Mouse (Mus musculus) spleen, postnatal 10 days (tissue): ENCODE results near the gene Ldha.
"Not testable (repeated sequence)": the region's sequence is repeated elsewhere in the genome, so short reads cannot be mapped to it uniquely, and the experiment has no call there.

Experiments used
- DNase-seq, 2 experiments: peaks; one replicate each; pipeline ENCODE4 v3.0.0; 2021 to 2022; ENCODE audit warnings: low spot score in 2 of 2

Gene Ldha

DNA sequence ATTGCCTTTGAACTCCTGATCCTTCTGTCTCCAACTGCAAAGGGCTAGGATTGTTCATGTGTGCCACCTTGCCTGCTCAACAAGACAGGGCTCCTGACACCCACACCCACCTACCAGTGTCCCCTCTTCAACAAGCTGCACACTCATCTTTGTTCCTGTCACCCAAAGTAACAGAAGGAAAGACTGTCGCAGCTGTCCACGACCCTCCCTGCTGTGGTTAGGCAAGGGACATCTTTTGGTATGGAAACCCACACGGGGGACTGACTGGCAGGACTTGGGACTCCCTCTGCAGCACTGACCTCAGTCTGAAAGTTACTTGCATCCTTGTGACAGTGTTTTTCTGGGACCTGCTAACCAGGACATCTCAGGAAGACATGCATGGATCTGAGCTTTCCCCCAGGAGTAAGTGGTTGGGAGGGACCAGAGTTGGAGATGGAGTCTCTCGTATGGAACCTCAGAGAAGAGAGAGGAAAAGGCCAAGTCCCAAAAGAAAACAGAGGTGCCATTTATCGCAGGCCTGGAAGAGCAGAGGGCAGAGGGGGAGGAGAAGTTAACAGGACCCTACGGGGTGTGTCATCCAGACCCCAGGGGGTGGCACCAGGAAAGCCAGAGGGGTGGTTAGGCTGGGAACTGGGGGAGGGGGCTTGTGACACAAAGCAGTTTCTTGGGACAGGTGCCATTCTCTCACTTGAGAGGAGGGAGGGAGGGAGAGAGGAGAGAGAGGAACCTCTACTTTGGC, at the start of gene Ldha:
Ldha (plus strand) TSS at position 689 of the 739 bp plus-strand sequence.
- DNase-seq: no peak

DNA sequence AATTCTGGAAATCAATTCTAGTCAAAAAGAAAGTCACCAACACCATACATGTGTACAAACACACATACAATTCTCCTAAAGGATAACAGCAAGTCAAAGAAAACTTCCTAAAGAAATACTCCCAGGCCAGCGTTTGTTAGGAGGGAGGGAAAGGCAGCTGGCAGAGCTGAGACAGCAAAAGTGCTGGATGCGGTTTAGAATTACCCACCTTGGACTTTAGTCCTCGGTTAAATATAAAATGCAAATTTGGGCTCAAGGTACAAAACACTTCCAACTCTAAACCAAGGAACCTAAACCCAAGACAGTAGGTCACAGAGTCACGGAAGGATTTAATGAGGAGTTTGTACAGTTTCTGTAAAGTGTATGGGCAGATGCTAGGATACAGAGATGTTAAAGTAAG, 47.4 kb upstream of the Ldha start:
- no peak for DNase-seq

DNA sequence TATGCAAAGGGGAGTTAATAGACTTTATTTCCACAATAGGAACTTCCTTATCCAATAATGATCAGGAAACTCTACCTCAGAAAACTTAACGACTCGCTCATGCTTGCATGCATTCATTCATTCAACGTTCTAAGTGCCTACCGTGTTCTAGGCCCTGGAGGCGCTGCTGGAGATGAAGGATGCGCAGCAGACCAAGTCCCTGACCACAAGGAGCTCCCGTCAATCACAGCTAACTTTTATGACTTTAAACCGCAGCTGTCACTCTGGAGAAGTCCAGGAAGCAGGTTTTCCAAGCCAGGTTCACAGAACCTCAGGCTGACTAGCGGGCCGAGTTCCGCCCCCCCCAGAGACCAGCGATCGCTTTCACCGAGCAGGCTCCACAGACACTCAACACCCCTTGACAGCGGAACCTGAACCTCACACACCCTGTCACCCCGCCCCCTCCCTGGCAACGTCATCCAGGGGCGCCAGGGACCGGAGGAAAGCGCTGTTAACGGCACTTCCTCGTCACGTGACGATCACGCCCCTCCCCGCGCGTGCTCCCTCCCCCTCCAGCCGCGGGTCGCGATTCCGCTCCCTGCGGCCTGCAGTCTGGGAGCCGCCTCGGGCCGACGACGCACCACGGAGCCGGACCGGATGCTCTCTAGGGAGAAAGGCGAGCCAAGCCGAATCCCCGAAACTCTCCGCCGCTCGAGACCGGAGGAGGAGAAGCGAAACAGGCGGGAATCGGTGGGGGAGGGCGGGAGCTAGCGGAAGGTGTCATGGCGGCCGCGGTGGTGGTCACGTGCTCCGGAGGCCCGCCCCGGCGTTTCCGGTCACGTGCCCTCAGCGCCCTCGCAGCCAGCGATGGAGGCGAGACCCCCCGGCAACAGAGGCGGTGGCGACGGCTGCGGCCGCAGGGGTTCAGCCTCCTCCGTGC, 45.7 kb upstream of the Ldha start, which contains the start of the genes Hps5 and Gtf2h1:
Hps5 (minus strand) TSS at position 778 of the 919 bp plus-strand sequence.
Gtf2h1 (plus strand) TSS at position 817 of the 919 bp plus-strand sequence.
- DNase-seq: peak; percentile 94 to 99

DNA sequence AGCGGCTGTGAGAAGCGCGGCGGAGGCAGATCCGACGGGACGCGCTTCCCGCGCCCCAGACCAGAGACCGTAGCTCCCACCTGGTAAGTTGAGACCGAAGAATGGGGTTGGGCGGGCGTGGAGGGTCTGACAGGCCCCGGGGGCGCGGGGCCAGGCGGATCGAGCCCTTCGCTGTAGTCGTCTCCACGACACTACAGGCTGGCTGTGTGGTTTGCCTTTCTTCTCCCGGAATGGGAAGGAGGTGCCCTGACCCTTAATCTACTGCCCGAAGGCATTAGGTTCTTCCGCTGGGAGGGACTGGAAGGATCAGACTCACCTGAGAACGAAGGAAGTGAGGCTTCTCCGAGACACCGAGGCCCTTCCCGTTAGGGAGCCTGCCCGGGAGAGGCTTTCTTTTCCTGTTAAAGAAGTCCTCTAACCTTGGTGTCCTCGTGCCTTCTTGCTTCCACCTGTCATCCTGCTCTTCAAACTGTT, 45.0 kb upstream of the Ldha start:
- no peak for DNase-seq

DNA sequence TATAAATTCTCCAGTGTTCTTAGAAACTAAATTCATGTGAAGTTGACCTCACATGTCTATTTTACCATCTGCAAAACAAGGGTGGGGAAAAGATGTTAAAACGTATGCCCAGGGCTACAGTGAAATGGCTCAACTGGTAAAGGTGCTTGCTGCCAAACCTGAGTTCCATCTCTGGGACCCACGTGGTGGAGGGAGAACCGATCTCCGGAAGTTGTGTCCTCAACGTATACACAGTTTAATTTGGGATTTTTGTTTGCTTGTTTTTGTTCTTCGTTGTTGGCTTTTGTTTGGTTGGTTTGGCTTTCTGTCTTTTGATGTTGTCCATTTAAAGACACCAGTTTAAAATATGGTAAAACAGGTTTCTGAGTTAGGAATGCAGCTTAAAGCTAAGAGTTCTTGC, 44.5 kb upstream of the Ldha start:
- DNase-seq: no peak

DNA sequence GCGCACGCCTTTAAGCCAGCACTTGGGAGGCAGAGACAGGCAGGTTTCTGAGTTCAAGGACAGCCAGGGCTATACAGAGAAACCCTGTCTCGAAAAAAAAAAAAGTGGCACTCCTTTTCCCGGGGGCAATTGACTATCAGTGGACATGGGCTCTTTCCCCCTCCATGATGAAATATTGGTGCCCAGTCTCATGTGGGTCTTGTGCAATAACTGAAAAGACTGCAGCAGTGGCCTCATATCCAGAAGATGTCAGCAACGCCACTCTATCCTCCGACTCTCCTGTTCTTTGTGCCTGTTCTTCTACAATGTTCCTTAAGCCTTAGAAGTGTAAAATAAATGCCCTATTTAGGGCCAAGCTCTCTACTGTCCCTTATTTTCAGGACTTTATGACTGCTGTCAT, 30.9 kb upstream of the Ldha start:
- DNase-seq: no peak

DNA sequence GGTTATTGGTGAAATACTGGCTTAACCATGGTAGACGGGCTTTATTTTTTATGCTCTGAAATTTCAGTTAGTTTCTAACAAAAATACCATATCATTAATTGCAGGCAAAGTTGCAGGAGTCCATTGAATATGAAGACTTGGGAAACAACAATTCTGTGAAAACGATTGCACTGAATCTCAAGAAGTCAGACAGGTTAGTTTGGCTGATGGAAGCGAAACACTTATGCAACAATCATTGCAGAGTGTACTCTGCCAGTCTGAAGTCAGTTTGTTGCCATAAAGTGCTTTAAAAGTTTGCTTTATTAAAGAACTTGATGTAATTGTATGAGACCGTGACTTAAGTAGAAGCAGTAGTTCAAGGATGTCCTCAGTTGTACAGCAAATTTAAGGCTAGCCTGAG, 27.3 kb upstream of the Ldha start:
- DNase-seq: no peak

DNA sequence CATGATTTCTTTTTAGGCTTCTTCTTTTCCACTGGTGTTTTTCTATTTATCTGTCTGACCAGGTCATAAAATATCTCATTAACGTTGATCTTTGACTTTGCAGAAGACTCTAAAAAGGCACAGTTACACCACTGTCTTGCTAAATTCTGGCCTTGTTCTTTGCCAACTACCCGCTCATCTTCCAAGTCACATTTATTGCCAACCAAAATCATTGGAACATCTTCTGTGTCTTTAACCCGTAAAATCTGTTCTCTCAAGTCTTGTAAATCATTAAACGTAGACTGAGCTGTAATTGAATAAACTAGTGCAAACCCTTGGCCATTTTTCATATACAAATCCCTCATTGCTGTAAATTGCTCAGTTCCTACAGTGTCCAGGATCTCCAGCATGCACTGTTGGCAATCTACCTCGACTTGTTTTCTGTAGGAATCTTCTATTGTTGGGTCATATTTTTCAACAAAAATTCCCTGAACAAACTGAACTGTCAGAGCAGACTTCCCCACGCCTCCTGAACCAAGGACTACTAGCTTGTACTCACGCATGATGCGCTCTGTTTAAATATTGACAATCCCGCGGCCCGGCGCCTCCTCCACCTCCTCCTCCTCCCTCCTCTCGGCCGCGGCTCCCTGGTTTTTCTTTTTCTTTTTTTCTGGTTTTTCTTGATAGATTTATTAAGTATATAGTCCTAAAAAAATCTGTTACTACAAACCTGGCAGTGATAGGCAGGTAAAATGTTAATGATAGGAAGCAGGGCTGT, 20.2 kb upstream of the Ldha start:
- DNase-seq: not testable (repeated sequence)

DNA sequence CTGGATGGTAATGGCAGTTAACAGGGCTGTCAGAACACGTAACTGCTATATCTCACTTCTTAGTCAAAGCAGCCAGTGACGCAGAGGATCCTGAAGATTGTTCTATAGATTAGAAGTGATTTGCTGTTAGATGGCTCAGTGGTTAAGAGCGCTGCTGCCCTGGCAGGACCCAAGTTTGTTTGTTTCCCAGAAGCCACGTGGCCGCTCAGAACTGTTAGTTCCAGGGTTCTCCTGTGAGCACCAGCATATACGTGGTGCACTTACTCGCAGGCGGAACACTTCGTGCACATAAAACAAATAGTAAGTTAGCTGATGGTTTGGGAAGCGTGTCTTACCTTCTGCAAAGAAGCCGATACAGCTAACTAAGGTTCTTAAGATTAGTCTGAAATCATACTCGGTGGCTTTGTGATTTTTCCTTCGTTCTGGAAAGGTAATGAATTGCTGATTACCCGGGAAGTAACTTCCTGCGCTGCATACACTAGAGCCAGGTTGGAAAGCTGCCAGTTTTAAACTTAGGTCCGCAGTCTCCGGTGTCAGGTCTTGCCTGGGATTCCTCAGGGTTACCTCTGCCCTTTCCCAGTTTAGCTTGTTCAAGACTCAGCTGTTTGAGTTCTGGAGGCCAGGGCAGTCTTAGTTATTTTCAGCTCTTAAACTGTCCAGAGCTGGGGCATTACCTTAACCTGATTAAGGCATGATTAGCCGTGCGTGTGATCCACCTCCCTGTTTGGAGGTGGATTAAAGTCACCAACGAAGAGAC, 14.1 kb upstream of the Ldha start:
- DNase-seq: no peak

DNA sequence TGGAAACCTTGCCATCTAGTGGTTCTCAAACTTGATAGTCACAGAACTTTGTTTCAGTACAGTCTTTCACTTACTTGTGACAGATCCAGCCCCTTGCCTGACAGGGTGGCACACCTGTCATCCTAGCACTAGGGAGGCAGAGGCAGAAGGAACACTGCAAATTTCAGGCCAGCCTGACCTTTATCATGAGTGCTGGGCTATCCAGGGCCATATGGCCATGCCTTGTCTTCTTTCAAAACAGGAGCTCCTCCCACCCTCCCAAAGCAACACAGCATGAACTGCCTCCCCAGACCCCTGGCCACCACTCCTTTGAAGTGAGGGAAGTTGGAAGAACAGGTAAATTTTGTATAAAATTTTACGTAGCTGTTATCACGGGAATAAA, 13.5 kb upstream of the Ldha start:
- DNase-seq: no peak

DNA sequence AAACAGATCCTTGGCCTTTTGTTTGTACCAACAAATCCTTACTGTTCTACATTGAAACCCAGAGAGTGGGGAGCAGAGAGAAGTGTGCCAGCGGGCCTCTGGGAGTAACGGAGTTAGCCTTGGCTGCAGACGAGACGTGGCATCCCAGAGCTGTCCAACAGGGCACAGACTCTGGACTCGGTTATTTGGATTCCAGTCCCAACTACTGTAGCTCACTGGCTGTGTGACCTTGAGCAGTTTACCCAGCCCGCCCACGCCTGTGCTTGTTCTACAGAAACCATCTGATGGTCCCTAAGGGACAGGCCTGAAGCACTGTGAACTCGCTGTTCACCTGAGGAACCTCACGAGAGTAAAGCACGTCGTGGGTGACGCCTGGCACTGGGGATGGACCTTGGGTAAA, 11.4 kb upstream of the Ldha start:
- no peak for DNase-seq

DNA sequence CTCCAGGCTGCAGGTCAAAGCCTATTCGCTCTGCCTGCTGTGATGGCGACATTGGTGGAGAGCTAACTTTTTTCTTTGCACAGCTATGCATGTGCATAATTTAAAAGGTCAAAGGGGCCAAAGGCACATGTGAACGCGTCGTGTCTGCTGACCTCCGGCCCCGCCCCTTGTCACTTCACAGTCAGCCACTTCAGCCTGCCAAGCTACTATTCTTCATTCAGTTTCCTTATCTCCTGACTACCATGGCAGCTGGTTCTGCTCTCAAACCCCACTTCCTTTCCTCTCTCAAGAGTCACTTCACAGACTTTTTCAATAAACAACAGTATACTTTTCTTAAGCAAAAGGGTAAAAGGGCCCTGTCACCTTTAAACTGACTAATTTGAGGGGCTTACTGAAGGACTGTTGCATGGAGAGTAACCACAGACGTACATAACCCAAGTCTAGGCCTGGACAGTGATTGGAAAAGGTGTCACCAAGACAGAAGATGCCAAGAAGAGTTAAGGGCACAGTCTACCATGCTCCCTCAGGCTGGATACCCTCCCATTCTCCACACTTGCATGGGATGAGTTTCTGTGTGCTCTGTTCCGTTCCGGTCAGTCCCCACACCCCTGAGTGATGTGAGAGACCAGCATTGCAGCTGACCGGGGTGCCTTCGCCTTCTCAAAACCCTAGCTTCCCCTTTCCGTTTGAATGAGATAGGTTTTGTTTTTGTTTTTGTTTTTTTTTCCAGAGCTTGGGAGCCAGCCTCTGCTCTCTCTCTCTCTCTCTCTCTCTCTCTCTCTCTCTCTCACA, 10.3 kb upstream of the Ldha start:
- peak in 1 of 2 experiments; percentile 48 for DNase-seq

DNA sequence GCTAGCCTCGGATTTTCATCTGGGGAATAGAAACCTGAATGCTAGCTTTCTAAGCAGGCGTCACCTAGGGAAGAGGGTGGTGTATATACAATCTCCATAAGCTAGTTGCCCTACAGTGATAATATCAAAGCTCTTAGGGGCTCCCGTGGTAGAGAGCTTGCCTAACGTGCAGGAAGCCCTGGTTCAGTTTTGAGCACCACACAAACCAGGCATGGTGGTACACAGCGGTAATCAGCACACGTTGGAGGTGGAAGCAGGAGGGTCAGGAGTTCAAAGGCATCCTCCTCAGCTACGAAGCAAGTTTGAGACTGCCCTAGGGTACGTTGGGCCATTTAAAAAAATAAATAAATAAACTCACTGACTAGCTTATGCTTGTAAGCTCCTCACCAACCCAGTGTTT, 9.6 kb upstream of the Ldha start:
- DNase-seq: no peak

DNA sequence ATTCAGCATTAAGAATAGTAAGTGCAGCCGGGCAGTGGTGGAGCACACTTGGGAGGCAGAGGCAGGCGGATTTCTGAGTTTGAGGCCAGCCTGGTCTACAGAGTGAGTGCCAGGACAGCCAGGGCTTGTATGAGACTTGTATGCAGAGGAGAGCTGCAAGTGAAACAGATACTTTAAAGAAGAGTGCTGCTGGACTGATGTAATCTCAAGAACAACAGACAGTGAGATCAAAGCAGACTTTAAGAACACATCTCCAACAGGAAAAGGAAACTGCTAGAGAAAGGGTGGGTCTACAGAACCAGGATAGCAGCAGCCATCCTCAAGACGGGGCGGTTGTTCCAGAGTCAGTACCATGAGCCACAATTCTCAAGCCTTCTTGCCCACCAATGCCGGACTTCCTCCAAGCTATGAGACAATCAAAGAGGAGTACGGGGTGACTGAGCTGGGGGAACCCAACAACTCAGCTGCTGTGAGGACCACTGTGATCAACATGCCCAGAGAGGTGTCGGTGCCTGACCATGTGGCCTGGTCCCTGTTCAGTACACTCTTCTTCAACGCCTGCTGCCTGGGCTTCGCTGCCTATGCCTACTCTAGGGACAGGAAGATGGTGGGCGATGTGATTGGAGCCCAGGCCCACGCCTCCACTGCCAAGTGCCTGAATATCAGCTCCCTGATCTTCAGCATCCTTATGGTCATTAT, 9.0 kb upstream of the Ldha start:
- DNase-seq: not testable (repeated sequence)

DNA sequence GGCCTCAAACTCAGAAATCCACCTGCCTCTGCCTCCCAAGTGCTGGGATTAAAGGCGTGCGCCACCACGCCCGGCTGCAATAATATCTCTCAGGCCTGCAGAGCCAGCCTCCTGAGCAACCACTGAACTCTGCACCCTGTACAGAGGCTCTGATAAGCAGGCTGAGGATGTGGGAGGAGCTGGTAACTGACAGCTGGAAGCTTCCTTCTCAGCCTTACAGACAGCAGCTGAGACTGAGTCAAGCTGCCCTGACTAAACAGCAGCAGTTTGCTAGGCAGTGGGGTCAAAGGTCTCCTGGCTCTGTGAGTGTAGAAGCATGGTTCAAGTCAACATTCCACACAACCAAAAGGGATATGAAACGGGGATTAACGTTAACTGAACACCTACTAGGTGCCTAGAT, 8.0 kb upstream of the Ldha start:
- peak in 1 of 2 experiments; percentile 54 for DNase-seq

DNA sequence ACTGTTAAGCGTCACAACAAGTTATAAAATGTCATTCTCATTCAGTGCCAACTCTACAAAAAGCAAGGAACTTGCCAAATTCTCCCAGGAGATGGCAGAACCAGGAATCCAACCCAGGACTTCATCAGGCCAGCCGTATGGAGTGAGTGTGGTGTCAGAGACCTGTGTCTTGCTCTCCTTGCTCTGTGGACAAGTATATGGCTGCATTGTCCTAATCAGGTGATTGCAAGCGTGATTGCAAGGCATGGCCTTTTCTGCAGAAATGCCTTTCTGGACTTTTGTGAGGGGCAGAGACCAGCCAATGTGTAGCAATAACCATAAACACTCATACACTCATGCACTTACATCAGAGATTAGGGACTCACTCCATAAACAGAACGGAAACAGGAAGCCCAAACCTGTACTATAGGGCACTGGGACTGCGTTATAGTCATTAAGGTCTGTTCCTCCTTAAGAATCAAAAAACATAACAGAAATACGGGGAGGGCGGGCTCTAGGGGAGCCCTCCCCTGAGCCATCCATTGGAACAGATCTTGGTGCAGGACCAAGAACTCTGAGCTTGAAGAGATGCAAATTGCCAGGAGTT, 7.5 kb upstream of the Ldha start:
- DNase-seq: no peak

DNA sequence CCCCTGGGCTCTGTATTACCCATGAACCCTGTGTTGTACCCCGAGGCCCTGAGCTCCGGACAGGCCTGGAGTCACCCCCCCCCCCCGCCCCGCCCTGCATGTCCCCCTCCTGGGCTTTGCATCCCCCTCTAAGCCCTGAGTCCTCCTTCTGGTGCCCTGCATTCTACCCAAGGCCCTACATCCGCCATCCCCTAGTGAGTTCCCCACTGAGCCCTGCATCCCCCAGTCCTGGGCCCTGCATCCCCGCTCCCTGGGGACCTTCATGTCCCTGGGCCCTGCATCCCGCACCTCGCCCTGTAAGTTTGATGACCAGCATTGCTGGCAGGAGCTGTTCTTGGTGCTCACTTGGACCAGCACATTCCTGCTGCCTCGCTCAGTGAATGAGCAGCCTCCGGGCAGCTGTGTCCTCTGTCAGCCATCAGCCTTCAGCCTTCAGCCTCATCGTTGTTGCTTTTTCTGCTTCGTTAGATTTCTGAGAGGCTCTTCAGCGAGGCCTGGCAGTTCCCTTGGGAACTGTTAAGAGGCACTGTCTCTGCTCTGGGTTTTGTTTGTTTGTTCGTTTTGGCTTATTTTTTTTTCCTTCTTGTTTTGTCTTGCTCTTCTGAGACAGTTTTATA, 6.2 kb upstream of the Ldha start:
- DNase-seq: no peak

DNA sequence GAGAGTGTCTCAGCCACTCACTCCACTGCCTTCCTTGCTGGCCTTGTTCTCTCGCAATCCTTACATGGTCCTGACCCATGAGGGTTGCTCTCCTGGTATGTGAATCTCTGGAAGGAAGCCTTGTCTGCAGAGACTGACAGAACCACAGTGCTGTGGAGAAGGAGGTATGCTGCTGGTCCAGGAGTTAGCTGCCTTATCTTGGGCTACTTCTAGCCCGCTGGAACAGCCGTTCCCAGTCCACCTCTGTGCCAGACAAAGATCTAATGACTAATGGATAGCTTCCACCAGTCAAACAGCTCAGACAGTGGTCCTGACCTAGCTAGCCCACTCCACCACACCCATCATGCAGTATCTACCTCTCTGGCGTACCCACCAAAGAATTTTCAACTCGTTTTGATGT, 4.9 kb upstream of the Ldha start:
- no peak for DNase-seq

DNA sequence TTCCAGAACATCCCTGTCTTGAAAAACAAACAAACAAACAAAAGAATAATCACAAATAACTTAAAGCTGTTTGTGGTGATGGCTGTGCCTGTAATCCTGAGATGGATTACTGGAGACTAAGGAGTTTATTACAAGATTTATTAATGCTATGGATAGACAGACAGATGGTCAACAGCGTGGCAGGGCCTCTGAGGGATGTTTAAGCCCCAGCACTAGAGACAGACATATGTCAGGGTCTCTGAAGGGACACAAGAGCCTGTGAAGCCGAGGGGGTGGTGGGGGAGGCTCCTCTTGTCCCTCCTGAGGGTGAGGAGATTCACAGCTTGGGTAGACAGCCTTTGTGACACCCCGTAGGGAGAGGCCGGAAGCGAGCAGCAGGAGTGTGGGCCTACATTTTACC, 4.2 kb upstream of the Ldha start:
- DNase-seq: no peak
